Mouse (Mus musculus) olfactory bulb, adult 2 months (tissue): ENCODE measurements around the gene Btk.

ENCODE experiments used
- CTCF ChIP-seq: fragments of 200-500 bp; IDR thresholded peaks from 2 replicates; pipeline ENCODE4 v1.5.1; 2012; ENCODE audit warnings: low read depth, mild to moderate bottlenecking, low read length, moderate library complexity; ENCODE audit not compliant: insufficient read depth
- POLR2A ChIP-seq: fragments of 200-500 bp; IDR thresholded peaks from 2 replicates; pipeline ENCODE4 v1.6.1; 2012; ENCODE audit warnings: mild to moderate bottlenecking, low read depth, low read length, moderate library complexity; ENCODE audit not compliant: insufficient read depth

DNA sequence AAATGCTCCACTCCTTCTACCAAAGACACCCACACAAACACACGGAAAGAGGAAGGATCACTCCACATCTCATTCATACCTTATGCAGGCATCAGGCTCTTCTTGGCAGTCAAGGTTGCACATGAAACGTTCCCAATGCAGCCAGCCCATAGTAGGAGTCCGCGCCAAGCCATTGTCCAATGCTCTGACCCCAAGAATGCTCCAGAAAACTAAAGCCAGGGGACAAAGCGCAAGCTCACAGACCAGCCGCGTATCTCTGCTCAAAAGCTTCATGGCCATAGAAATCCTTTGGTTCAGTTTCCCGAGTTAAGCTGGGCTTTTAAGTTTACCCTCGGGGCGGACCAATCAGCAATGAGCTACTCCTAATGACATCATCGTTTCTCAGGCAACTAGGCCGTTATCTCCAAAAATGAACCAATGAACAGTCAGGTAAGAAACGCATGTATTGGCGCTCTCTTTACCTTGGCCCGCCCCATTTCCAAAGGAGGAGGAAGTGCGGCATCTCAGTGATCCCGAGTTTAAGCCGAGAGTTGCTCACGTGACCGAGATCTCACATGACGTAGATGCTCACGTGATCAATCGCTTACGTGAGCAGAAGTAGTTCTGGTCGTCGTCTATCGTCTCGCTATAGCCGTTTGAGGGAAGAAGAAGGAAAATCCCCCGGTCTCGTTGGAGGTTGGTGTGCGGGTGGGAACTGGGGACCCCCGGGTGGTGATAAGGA lies 17.4 kb upstream of the Btk start, which contains the start of the genes Gla and Hnrnph2:
- TF ChIP-seq CTCF: no peak
- TF ChIP-seq POLR2A: no peak
